Mouse (Mus musculus) midbrain, postnatal 0 days (tissue): ENCODE results near the gene 1700008O03Rik. TPM values are rescaled to one million over a fixed set of nuclear protein-coding genes. Genes with fewer than 3 reads are reported as not detected.

ENCODE experiments used
- ATAC-seq: fragments of 200-750 bp; cut with Nextera tagmentation; 2 replicates; pipeline ENCODE4 v1.8.0; 2017; ENCODE audit warnings: moderate number of reproducible peaks, mild to moderate bottlenecking, moderate TSS enrichment, moderate library complexity; ENCODE audit not compliant: low FRiP score
- DNase-seq: peaks from one replicate; pipeline ENCODE4 v3.0.0-alpha.2; 2015; ENCODE audit warnings: low spot score
- H3K27ac ChIP-seq: fragments of 300-500 bp; sonication (generic); 2 replicates; pipeline ENCODE4 v1.5.1; 2014; ENCODE audit warnings: low read depth, mild to moderate bottlenecking, low read length, mixed read lengths
- H3K27me3 ChIP-seq: fragments of 300-500 bp; sonication (generic); 2 replicates; pipeline ENCODE4 v1.6.1; 2014; ENCODE audit warnings: low read length, control low read depth, mixed read lengths; ENCODE audit not compliant: insufficient read depth
- H3K36me3 ChIP-seq: fragments of 300-500 bp; sonication (generic); 2 replicates; pipeline ENCODE4 v1.6.1; 2014; ENCODE audit warnings: low read length, control low read depth, mixed read lengths; ENCODE audit not compliant: insufficient read depth
- H3K4me1 ChIP-seq: fragments of 300-500 bp; sonication (generic); 2 replicates; pipeline ENCODE4 v1.6.1; 2014; ENCODE audit warnings: mild to moderate bottlenecking, control low read depth, antibody characterized with exemption, low read length, mixed read lengths; ENCODE audit not compliant: insufficient read depth
- H3K4me2 ChIP-seq: fragments of 300-500 bp; sonication (generic); 2 replicates; pipeline ENCODE4 v1.6.1; 2014; ENCODE audit warnings: low read depth, mild to moderate bottlenecking, low read length, mixed read lengths; ENCODE audit not compliant: poor library complexity, severe bottlenecking
- H3K4me3 ChIP-seq: fragments of 300-500 bp; sonication (generic); 2 replicates; pipeline ENCODE4 v1.5.1; 2014; ENCODE audit warnings: low read depth, mild to moderate bottlenecking, low read length, moderate library complexity
- H3K9ac ChIP-seq: fragments of 300-500 bp; sonication (generic); replicated peaks from 2 replicates; pipeline ENCODE4 v1.6.1; 2014; ENCODE audit warnings: mild to moderate bottlenecking, low read length, moderate library complexity, mixed read lengths; ENCODE audit not compliant: poor library complexity, severe bottlenecking
- H3K9me3 ChIP-seq: fragments of 300-500 bp; sonication (generic); 2 replicates; pipeline ENCODE4 v1.6.1; 2016; ENCODE audit warnings: low read length, control low read depth
- CTCF ChIP-seq: IDR thresholded peaks from 2 replicates; pipeline ENCODE4 v1.5.1; 2016; ENCODE audit warnings: antibody characterized with exemption, mild to moderate bottlenecking
- WGBS: fragments of 180-500 bp; shearing (Covaris S2); extraction: QIAGEN DNeasy Blood & Tissue Kit; methylation state at CpG from one replicate; pipeline ENCODE4 v1.1.7; 2014; 5-methylcytosine and 5-hydroxymethylcytosine counted together
- polyA plus RNA-seq: library from polyadenylated mRNA; unstranded; fragments of >200 nt; fragmentation: Nextera tagmentation; extraction: Ambion mirVana; gene quantifications from 2 replicates; pipeline ENCODE4 v1.2.1, GENCODE M21; 2015
- total RNA-seq: library from RNA; depleted of rRNA; stranded (reverse); fragments of >200 nt; gene quantifications from 2 replicates; pipeline ENCODE4 v1.2.3, GENCODE M21; 2014

1700008O03Rik gene
- total and polyA plus RNA-seq, 2 experiments from 2014 or later: 1.4 to 3.8 TPM

GRCm38 (mm10) chr7:44349043-44349442 is 36.6 kb downstream of the 1700008O03Rik start:
- peaks cover 5% of the 10 kb centered on the region; the same call in 1 of the 2 replicates for H3K27me3 ChIP-seq
- ATAC-seq (no peak), DNase-seq (no peak)
- H3K4me3 ChIP-seq: no peak overlapping the region
- TF ChIP-seq CTCF: no peak
- peaks cover 56% of the 10 kb centered on the region for H3K36me3 ChIP-seq
- no peak overlapping the region for H3K9ac ChIP-seq
- no peaks in the 10 kb centered on the region for H3K9me3 ChIP-seq
- H3K4me1 ChIP-seq: no peaks in the 10 kb centered on the region
- H3K4me2 ChIP-seq: no peak overlapping the region
- no peak overlapping the region for H3K27ac ChIP-seq
- WGBS: 31% methylated on average over 3 of the region's 3 CpGs

- Histone ChIP-seq H3K27ac (no peak overlapping the region), H3K4me1 (no peaks in the 10 kb centered on the region), H3K27me3 (no peaks in the 10 kb centered on the region), H3K9ac (no peak overlapping the region), H3K36me3 (peaks cover 56% of the 10 kb centered on the region), H3K4me2 (no peak overlapping the region), H3K4me3 (no peak overlapping the region), H3K9me3 (no peaks in the 10 kb centered on the region)
- no peak for DNase-seq
- WGBS: 81% methylated on average over 12 of the region's 12 CpGs
- ATAC-seq: no peak
- no peak for TF ChIP-seq CTCF
Observed at GRCm38 (mm10) chr7:44344622-44345021, 41.0 kb downstream of the 1700008O03Rik start.

GRCm38 (mm10) chr7:44343459-44344015 is 42.1 kb downstream of the 1700008O03Rik start:
- no peaks in the 10 kb centered on the region for H3K27me3 ChIP-seq
- ATAC-seq (no peak), DNase-seq (no peak)
- peaks cover 53% of the 10 kb centered on the region for H3K36me3 ChIP-seq
- no peak overlapping the region for H3K4me3 ChIP-seq
- H3K4me2 ChIP-seq: no peak overlapping the region
- 41% methylated on average over 11 of the region's 11 CpGs for WGBS
- no peak for TF ChIP-seq CTCF
- H3K27ac ChIP-seq: no peak overlapping the region
- H3K9me3 ChIP-seq: no peaks in the 10 kb centered on the region
- H3K4me1 ChIP-seq: no peaks in the 10 kb centered on the region
- no peak overlapping the region for H3K9ac ChIP-seq

GRCm38 (mm10) chr7:44341714-44342113 is 43.9 kb downstream of the 1700008O03Rik start:
- no peaks in the 10 kb centered on the region for H3K9me3 ChIP-seq
- ATAC-seq (no peak), DNase-seq (no peak)
- no peak overlapping the region for H3K4me3 ChIP-seq
- no peak overlapping the region for H3K9ac ChIP-seq
- TF ChIP-seq CTCF: no peak
- WGBS: 69% methylated on average over 5 of the region's 5 CpGs
- H3K4me2 ChIP-seq: no peak overlapping the region
- peaks cover 43% of the 10 kb centered on the region for H3K36me3 ChIP-seq
- no peak overlapping the region for H3K27ac ChIP-seq
- no peaks in the 10 kb centered on the region for H3K27me3 ChIP-seq
- peaks cover 5% of the 10 kb centered on the region; the same call in 1 of the 2 replicates for H3K4me1 ChIP-seq

- Histone ChIP-seq H3K9me3 (no peaks in the 10 kb centered on the region), H3K27me3 (no peaks in the 10 kb centered on the region), H3K4me1 (peaks cover 5% of the 10 kb centered on the region; the same call in 1 of the 2 replicates), H3K9ac (no peak overlapping the region), H3K36me3 (peaks cover 37% of the 10 kb centered on the region), H3K4me3 (no peak overlapping the region), H3K27ac (no peak overlapping the region), H3K4me2 (no peak overlapping the region)
- ATAC-seq (no peak), DNase-seq (no peak)
- no peak for TF ChIP-seq CTCF
- 92% methylated on average over 10 of the region's 10 CpGs for WGBS
Observed at GRCm38 (mm10) chr7:44341119-44341518, 44.5 kb downstream of the 1700008O03Rik start.

- no peak overlapping the region for H3K9ac ChIP-seq
- H3K4me2 ChIP-seq: no peak overlapping the region
- ATAC-seq (no peak), DNase-seq (no peak)
- no peak overlapping the region for H3K27ac ChIP-seq
- H3K9me3 ChIP-seq: no peaks in the 10 kb centered on the region
- H3K4me3 ChIP-seq: no peak overlapping the region
- no peak for TF ChIP-seq CTCF
- H3K36me3 ChIP-seq: peaks cover 29% of the 10 kb centered on the region
- no peaks in the 10 kb centered on the region for H3K27me3 ChIP-seq
- 67% methylated on average over 6 of the region's 6 CpGs for WGBS
- H3K4me1 ChIP-seq: peaks cover 5% of the 10 kb centered on the region; the same call in 1 of the 2 replicates
Observed at GRCm38 (mm10) chr7:44340226-44340625, 45.4 kb downstream of the 1700008O03Rik start.
